Mouse (Mus musculus) liver, adult 10 weeks (tissue): ENCODE data around the gene Olfr323. TPM values are rescaled to one million over a fixed set of nuclear protein-coding genes. Genes with fewer than 3 reads are reported as not detected.

ENCODE experiments used
- polyA plus RNA-seq: library from polyadenylated mRNA; stranded (reverse); fragments of 350-450 nt; fragmentation: Illumina TruSeq; extraction: RNeasy Lipid Tissue Mini Kit (QIAGEN cat#74804); gene quantifications from one replicate; pipeline ENCODE4 v1.2.3, GENCODE M21; 2014; ENCODE audit warnings: low read depth, low replicate concordance

The Olfr323 gene
- polyA plus RNA-seq = not detected

GRCm38 (mm10) chr11:58630401-58630800, at the start of gene Olfr323:
Gene Olfr323 (minus strand): TSS chr11:58630501.

DNA sequence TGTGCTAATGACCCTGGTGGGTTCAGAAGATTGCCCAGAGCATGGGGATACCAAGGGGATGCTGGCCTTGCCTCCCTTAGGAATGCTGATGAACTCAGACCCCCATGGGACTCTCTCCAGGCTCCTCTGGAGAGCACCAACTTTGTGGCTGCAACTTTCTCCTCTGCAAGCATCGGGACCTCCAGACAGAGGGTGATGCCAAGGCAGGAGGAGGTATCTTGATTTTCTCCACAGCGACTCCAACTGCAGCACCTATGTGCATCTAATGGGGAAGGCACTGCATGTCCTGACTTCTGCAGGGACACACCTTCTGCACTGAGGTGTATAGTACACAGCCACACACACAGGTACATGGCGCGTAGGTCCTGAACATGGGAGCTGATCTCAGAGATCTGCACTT, 28.3 kb upstream of the Olfr323 start, which contains the start of gene Olfr322:
Gene Olfr322, plus strand, starts transcription at position 187 of the 400 bp plus-strand sequence.

GRCm38 (mm10) chr11:58640272-58640867, 10.1 kb upstream of the Olfr323 start, which contains the start of gene Trim58:
Gene Trim58 (plus strand): TSS chr11:58640465.

DNA sequence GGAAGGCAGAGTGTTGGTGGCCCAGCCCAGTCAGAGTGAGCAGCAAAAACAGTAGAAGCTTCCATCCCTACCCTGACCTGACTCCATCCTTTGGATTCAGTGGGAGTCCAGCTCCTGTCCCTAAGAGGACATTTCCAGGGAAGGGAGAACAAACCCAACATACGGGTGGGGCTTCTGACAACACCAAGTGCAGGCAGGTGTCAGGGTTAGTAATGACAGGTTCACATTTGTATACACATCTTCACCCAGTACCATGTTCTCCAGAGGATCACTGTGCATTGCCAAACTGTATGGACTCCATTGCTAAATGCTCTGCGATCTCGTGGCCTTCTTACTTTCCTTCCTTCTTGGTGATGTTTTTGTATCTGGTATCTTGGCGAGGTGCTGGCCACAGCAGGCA, 14.3 kb downstream of the Olfr323 start, which contains the start of gene 2210407C18Rik:
Gene 2210407C18Rik, minus strand, starts transcription at position 101 of the 400 bp plus-strand sequence.

GRCm38 (mm10) chr11:58594814-58595213, 35.5 kb downstream of the Olfr323 start, which contains the start of gene Olfr324:
Gene Olfr324 (plus strand): TSS chr11:58595114.

DNA sequence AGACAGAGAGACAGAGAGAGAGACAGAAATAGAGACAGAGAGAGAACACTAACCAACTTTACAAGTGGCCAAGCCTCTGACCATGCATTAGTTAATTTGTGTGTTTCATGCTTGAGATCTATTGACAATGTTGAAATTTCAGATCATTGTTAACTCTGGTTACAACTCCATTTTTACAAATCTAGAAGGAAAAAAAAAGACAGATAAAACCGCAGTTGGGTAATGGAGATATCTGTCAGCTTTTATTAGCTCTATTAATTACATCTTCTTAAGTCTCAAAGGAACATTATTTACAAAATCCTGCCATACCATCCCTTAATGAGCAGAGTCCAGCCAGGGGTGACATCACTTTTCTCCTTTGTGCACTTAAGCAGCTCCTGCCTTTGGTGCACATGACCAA, 52.9 kb downstream of the Olfr323 start, which contains the start of gene Olfr325:
Gene Olfr325, plus strand, starts transcription at position 301 of the 400 bp plus-strand sequence.

Other genes with a start within 250 kb of the Olfr323 start
- not detected for gene 1810065E05Rik, start 209.4 kb downstream of the Olfr323 start, polyA plus RNA-seq
- not detected for gene Gm12253, start 197.9 kb downstream of the Olfr323 start, polyA plus RNA-seq
- not detected for gene Lypd9, start 177.6 kb downstream of the Olfr323 start, polyA plus RNA-seq
- gene Olfr30, start 168.2 kb downstream of the Olfr323 start, polyA plus RNA-seq = not detected
- gene Olfr332, start 137.9 kb downstream of the Olfr323 start, polyA plus RNA-seq = not detected
- gene Olfr331, start 127.9 kb downstream of the Olfr323 start, polyA plus RNA-seq = not detected
- not detected for gene Olfr330, start 95.7 kb downstream of the Olfr323 start, polyA plus RNA-seq
- not detected for gene Olfr329-ps, start 84.1 kb downstream of the Olfr323 start, polyA plus RNA-seq
- not detected for gene Olfr328, start 74.9 kb downstream of the Olfr323 start, polyA plus RNA-seq
- not detected for gene Olfr224, start 59.9 kb downstream of the Olfr323 start, polyA plus RNA-seq
- gene Olfr325, start 52.8 kb downstream of the Olfr323 start, polyA plus RNA-seq = not detected
- not detected for gene Olfr324, start 35.4 kb downstream of the Olfr323 start, polyA plus RNA-seq
- gene 2210407C18Rik, start 14.4 kb downstream of the Olfr323 start, polyA plus RNA-seq = not detected
- gene Trim58, start 10.0 kb upstream of the Olfr323 start, polyA plus RNA-seq = not detected
- not detected for gene Olfr322, start 28.3 kb upstream of the Olfr323 start, polyA plus RNA-seq
- not detected for gene Olfr320, start 50.6 kb upstream of the Olfr323 start, polyA plus RNA-seq
- gene Olfr319, start 68.7 kb upstream of the Olfr323 start, polyA plus RNA-seq = not detected
- not detected for gene Olfr318, start 93.5 kb upstream of the Olfr323 start, polyA plus RNA-seq
- not detected for gene Olfr317, start 108.7 kb upstream of the Olfr323 start, polyA plus RNA-seq
- gene Olfr316, start 122.2 kb upstream of the Olfr323 start, polyA plus RNA-seq = not detected
- gene Olfr315, start 142.7 kb upstream of the Olfr323 start, polyA plus RNA-seq = not detected
- gene Olfr314, start 152.5 kb upstream of the Olfr323 start, polyA plus RNA-seq = not detected
- not detected for gene Fam183b, start 171.5 kb upstream of the Olfr323 start, polyA plus RNA-seq
- gene Olfr313, start 184.5 kb upstream of the Olfr323 start, polyA plus RNA-seq = not detected
- gene Olfr312, start 198.7 kb upstream of the Olfr323 start, polyA plus RNA-seq = not detected
- not detected for gene Olfr311, start 208.8 kb upstream of the Olfr323 start, polyA plus RNA-seq
- 2.1 TPM for gene Gm12258, start 216.7 kb upstream of the Olfr323 start, polyA plus RNA-seq
- 2.7 TPM for gene 2810021J22Rik, start 236.7 kb upstream of the Olfr323 start, polyA plus RNA-seq